Mouse (Mus musculus): ENCODE measurements around the gene Mnt. TPM values are rescaled to one million over a fixed set of nuclear protein-coding genes. Genes with fewer than 3 reads are reported as not detected.
A peak's percentile ranks its signal among the peaks of the same experiment; 100 is the strongest.

The Mnt gene
- polyA plus RNA-seq, 1 experiment from 2014 or later, result 1.5 TPM

DNA sequence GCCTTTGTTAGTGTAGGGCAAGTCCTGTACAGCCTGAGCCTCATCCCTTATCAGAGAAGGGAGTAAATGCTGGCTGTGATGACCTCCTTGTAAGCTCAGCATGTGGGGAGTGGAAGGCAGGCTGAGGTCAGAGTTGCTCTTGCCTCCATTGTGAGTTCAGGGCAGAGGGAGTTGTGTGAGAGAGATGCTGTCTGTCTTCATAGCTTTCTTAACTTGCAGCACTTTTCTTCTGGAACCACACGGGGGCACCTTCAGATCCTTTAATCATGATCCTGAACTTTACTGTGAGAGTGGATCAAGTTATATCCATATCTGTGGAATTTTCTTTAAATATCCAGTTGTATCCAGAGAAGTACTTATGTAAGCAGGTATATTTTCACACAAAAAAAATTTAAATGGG lies 9.3 kb upstream of the Mnt start:
- ATAC-seq (ENCODE audit: low read depth) (no peak), DNase-seq (no peak)
- Histone ChIP-seq H3K9ac (no peak overlapping the region), H3K36me3 (peaks cover 36% of the 10 kb centered on the region), H3K9me3 (replicated peaks) (no peaks in the 10 kb centered on the region), H3K4me2 (no peak overlapping the region), H3K27ac (no peak overlapping the region), H3K4me1 (replicated peaks) (peaks cover 13% of the 10 kb centered on the region), H3K4me3 (replicated peaks) (no peak overlapping the region), H3K27me3 (no peaks in the 10 kb centered on the region)
- WGBS (ENCODE audit: insufficient replicate concordance), result 54% methylated on average over 1 of the region's 1 CpGs

DNA sequence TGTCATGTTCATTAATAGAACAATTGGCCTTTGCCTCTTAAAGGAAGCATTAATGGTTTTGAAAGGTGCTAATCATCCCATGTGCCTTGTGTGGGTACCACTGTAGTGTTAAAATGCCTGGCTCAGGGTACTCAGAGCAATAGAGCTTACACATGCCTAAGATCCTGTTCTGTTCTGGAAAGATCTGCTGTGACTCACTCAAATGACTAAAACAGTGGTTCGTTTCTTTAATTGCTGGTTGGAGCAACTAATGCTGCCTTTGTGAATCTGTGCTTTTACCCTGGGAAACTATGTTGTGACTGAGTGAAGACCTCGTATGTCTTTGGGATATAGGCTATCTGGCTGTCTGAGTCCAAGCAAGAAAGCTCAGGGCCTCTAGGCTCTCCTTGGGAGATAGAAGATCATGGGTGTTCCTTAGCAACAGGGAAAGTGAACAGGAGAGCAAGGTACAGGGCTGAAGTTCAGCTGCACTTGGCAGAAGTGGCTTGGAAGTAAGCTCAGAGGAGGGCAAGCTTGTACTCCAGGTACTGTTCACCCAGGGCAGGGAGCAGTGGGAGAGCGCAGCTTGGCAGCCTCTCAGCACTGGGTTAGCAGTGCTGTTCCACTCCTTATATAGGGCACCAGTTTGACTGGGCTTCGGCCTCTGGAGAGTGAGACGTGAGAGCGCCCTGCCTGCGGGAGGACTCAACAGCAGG lies 7.8 kb upstream of the Mnt start:
- Histone ChIP-seq H3K9ac (no peak overlapping the region), H3K36me3 (peaks cover 22% of the 10 kb centered on the region), H3K4me1 (replicated peaks) (peaks cover 27% of the 10 kb centered on the region), H3K4me2 (no peak overlapping the region), H3K27ac (no peak overlapping the region), H3K9me3 (replicated peaks) (no peaks in the 10 kb centered on the region), H3K27me3 (no peaks in the 10 kb centered on the region), H3K4me3 (replicated peaks) (no peak overlapping the region)
- ATAC-seq (ENCODE audit: low read depth) (no peak), DNase-seq (no peak)
- 83% methylated on average over 7 of the region's 7 CpGs for WGBS (ENCODE audit: insufficient replicate concordance)

DNA sequence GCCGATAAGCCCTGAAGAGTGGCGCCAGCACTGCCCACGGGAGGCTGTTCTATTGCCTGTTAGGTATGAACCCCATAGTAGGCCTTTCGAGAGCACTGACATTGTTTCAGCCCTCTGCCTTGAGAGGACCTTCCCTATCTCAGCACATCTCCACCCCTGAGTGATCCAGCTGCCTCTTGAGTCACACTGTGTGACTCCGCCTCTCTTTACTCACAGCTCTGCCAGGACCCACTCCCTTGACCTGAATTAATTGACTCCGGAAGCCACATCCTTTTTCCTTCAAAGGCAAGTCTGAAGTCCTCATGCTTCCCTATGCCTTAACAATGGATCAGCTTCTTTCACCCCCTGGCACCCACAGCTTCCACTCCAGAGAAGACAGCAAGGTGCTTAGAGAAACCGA lies 4.6 kb upstream of the Mnt start:
- H3K36me3 ChIP-seq, result 0 out of 2 replicates have a peak, but pooled peaks cover 5% of the 10 kb centered on the region
- DNase-seq, result no peak
- no peaks in the 10 kb centered on the region for H3K9me3 ChIP-seq (replicated peaks)
- no peak overlapping the region for H3K9ac ChIP-seq
- peak overlapping the region; percentile 65 for H3K27ac ChIP-seq
- no peak overlapping the region for H3K4me2 ChIP-seq
- ATAC-seq (ENCODE audit: low read depth), result no peak
- H3K27me3 ChIP-seq, result no peaks in the 10 kb centered on the region
- peaks cover 50% of the 10 kb centered on the region for H3K4me1 ChIP-seq (replicated peaks)
- H3K4me3 ChIP-seq (replicated peaks), result no peak overlapping the region
- WGBS (ENCODE audit: insufficient replicate concordance), result 50% methylated on average over 7 of the region's 7 CpGs

DNA sequence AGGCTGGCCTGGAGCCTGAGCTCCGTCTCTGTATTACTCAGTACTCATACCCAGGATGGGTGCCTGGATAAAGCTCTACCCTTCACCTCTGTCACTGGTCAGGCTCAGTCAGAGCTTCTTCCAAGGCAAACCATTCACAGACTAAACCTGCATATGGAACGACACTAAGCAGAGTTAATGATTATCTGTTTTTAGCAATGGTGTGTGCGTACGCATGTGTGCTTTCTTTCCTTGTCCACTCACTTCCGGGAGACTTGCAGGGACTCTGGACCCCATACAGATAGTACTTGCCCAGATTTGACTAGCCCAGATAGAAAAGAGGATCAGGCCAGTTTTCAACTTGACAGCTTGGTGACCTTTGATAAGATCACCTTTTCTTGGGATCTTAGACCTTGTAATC lies 4.0 kb upstream of the Mnt start:
- peaks cover 56% of the 10 kb centered on the region for H3K4me1 ChIP-seq (replicated peaks)
- no peaks in the 10 kb centered on the region for H3K9me3 ChIP-seq (replicated peaks)
- 63% methylated on average over 5 of the region's 5 CpGs for WGBS (ENCODE audit: insufficient replicate concordance)
- no peak overlapping the region for H3K9ac ChIP-seq
- H3K27me3 ChIP-seq, result no peaks in the 10 kb centered on the region
- H3K4me2 ChIP-seq, result no peak overlapping the region
- 0 out of 2 replicates have a peak, but pooled peaks cover 5% of the 10 kb centered on the region for H3K36me3 ChIP-seq
- H3K27ac ChIP-seq, result peak overlapping the region; percentile 65; the same call in 1 of the 2 replicates
- H3K4me3 ChIP-seq (replicated peaks), result no peak overlapping the region
- ATAC-seq (ENCODE audit: low read depth) (no peak), DNase-seq (no peak)

DNA sequence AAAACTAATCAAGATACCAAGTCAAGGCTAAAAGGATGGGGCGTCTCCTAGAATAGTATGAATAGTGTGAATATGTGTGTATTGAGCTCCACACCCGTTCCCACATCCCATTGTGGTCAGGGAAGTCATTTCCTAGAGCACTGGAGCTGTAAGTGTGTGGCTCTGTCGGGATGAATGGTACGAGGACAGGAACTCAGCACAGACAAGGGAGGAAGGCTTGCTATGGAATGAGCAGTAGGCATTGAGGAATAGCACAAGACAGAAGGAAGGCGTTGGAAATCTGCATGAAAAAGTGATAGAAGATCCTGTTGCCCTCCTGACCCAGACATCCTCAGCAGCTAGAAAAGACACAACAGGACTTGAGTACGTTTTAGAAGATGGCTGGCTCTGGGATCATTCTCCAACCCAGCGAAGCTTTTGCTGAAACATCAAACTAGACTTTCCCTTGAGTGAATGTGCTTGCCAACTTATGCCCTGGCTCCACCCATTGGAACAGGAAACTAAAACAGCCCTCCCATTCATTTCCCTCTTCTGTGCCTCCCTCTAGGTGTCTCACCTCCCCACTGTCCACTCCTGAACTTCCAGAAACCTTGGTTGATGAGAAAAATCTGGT lies 2.8 kb upstream of the Mnt start:
- no peak for ATAC-seq (ENCODE audit: low read depth)
- WGBS (ENCODE audit: insufficient replicate concordance), result 48% methylated on average over 7 of the region's 7 CpGs
- peaks cover 63% of the 10 kb centered on the region for H3K4me1 ChIP-seq (replicated peaks)
- no peak for DNase-seq
- H3K4me3 ChIP-seq (replicated peaks), result no peak overlapping the region
- no peaks in the 10 kb centered on the region for H3K27me3 ChIP-seq
- peak overlapping the region; percentile 96 for H3K27ac ChIP-seq
- H3K4me2 ChIP-seq, result 0 out of 2 replicates have a peak overlapping the region, but pooled peaks have one; percentile 100
- H3K9ac ChIP-seq, result no peak overlapping the region
- no peaks in the 10 kb centered on the region for H3K9me3 ChIP-seq (replicated peaks)
- 0 out of 2 replicates have a peak, but pooled peaks cover 5% of the 10 kb centered on the region for H3K36me3 ChIP-seq

DNA sequence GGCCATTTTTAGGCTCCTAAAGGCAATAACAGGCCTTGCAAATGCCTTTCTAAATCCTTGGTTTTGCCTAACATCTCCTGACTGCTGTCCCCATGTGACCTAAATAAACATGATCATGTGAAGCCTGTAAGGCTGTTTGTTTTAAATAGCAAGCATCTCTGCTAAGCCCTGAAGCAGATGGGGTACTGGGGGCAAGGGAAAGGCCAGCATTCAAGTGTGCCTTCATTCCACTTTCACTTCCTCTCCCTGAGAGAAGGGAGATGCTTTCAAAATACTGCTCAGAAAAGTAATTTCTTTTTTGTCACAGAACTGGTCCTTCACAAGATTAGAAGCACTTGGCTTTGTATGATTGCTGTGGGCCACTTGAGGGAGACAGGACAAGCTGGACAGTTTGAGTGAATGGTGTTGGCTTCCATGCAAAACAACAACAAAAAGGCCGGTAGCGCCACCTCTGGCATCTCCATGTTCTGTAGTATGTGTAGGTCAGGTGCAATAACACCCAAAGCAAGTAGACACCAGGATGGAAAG lies 2.3 kb upstream of the Mnt start:
- 0 out of 2 replicates have a peak, but pooled peaks cover 5% of the 10 kb centered on the region for H3K36me3 ChIP-seq
- no peak for ATAC-seq (ENCODE audit: low read depth)
- peak overlapping the region; percentile 96 for H3K27ac ChIP-seq
- DNase-seq, result no peak
- peaks cover 68% of the 10 kb centered on the region for H3K4me1 ChIP-seq (replicated peaks)
- 48% methylated on average over 2 of the region's 2 CpGs for WGBS (ENCODE audit: insufficient replicate concordance)
- peak overlapping the region; percentile 100 for H3K4me2 ChIP-seq
- H3K9me3 ChIP-seq (replicated peaks), result no peaks in the 10 kb centered on the region
- no peaks in the 10 kb centered on the region for H3K27me3 ChIP-seq
- no peak overlapping the region for H3K9ac ChIP-seq
- H3K4me3 ChIP-seq (replicated peaks), result no peak overlapping the region; the same call in 1 of the 2 replicates

DNA sequence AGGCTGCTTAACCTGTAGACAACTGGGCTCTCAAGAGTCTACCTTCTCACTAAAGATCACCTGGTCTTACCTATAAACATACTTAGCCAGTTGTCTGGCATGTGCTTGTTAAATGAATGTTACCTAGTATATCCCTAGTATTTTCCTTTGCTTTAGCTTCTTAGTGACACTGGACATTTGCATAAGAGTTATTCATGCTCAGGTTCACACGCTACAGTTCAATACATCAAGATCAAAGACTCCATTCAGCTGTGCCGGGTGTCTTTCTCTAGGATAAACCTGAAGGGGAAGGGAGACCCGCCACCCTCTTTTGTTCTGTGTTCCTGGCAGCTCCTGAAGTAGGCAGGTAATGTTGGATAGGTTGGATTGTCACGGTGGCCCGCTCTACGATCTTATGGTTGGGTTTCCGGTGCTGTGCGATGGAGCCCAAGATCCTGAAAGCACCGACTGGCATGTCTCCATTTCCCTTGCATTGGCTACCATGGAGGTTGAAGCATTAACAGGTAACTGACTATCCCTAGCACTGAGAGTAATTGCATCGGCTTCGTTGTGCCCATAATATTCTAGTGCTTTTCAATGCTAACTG lies 1.7 kb upstream of the Mnt start:
- Histone ChIP-seq H3K9ac (peak overlapping the region; percentile 90), H3K36me3 (0 out of 2 replicates have a peak, but pooled peaks cover 5% of the 10 kb centered on the region)

DNA sequence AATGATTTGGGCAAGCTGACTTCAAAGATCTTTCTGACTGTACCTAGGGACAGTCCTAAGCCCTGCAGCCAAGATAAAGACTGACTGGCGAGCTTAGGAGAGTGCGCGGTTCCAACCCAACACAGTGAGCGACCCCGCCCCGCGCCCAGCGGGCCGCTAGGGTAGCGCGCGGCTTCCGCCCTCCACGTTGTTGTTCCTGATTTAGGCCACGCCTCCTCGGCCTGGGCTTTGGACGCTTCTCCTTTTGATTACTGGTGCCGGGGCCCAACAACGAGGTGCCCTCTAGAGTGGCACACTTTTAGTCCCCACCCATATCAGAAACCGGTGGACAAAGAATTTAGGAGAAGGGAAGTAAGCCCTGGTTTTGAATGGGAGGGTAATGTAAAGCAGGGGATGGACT lies 908 bp upstream of the Mnt start:
- H3K27me3 ChIP-seq, result no peaks in the 10 kb centered on the region

More for the DNA sequence above, 1.7 kb upstream of the Mnt start:
- H3K4me2 ChIP-seq, result peak overlapping the region; percentile 100
- peaks cover 74% of the 10 kb centered on the region for H3K4me1 ChIP-seq (replicated peaks)
- H3K9me3 ChIP-seq (replicated peaks), result no peaks in the 10 kb centered on the region
- WGBS (ENCODE audit: insufficient replicate concordance), result 24% methylated on average over 11 of the region's 11 CpGs
- DNase-seq, result no peak
- no peaks in the 10 kb centered on the region for H3K27me3 ChIP-seq
- no peak for ATAC-seq (ENCODE audit: low read depth)
- H3K4me3 ChIP-seq (replicated peaks), result peak overlapping the region; percentile 76
- peak overlapping the region; percentile 96 for H3K27ac ChIP-seq

DNA sequence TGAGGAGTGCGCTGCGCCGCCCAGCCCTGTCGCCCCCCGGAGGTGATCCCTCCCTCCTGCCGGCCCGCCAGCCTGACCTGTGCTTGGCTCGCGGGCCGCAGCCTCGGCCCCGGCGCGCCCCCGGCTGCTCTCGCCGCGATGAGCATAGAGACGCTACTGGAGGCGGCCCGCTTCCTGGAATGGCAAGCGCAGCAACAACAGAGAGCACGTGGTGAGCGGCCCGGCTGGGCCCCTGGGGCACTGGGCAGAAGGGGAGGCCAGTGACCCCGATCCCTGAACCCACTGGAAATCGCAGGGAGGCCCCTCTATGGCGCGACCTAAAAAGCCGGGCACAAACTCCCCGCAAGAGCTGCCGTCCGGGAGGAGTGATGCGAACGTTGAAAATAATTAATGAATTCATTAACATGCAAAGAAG lies 478 bp downstream of the Mnt start:
- Histone ChIP-seq H3K9me3 (replicated peaks) (no peaks in the 10 kb centered on the region), H3K4me1 (replicated peaks) (peaks cover 85% of the 10 kb centered on the region), H3K4me3 (replicated peaks) (peak overlapping the region; percentile 76), H3K27ac (peak overlapping the region; percentile 96), H3K27me3 (no peaks in the 10 kb centered on the region), H3K9ac (peak overlapping the region; percentile 90), H3K36me3 (no peaks in the 10 kb centered on the region), H3K4me2 (peak overlapping the region; percentile 100)
- WGBS (ENCODE audit: insufficient replicate concordance), result under 1% methylated on average over 35 of the region's 35 CpGs
- ATAC-seq (ENCODE audit: low read depth) (no peak), DNase-seq (peak; percentile 52)

More for the DNA sequence above, 908 bp upstream of the Mnt start:
- Histone ChIP-seq H3K9me3 (replicated peaks) (no peaks in the 10 kb centered on the region), H3K27ac (peak overlapping the region; percentile 96), H3K9ac (peak overlapping the region; percentile 90), H3K4me1 (replicated peaks) (peaks cover 82% of the 10 kb centered on the region), H3K4me3 (replicated peaks) (peak overlapping the region; percentile 76), H3K4me2 (peak overlapping the region; percentile 100), H3K36me3 (no peaks in the 10 kb centered on the region)
- peak; percentile 82 for DNase-seq
- 0% methylated on average over 20 of the region's 20 CpGs for WGBS (ENCODE audit: insufficient replicate concordance)
- peak; percentile 47 for ATAC-seq (ENCODE audit: low read depth)

DNA sequence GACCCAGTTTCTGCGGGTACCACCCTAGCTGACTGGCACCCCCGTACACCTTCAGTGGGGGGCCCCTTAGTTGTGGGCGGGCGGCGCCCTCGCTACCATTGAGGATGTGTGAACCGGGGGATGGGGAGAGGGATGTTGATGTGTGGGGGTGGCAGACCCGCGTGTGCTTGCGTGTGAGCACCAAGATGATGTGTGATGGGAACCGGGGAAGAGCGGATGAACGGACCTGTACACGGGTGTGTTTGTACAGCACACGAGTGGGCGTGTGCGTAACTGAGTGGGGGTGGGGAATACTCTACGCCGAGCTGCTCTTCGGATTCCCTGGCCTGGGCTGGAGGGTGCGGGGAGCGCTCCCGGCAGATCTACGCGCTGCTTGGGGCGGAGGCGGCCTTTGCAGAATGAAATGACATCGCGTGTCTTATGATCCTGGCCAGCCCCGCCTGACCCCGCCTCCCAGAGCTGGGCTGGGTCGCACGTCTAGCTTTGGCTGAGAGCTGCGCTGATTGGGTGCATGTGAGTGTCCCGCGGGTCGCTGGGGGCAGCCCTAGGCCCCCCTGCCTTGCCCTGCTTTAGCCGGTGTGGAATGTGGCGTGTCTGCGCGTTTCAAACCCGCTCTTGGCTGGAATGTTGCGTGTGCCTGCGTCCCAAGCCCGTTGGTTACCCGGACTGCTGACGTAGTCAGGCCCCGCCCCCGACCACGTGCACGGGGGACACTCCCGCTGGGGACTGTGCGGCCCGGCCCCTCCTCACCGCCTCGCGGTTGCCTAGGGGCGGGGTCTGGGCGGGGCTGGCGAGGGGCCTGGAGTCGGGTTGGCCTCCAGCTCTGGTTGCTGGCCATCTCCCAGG lies 1.1 kb downstream of the Mnt start:
- DNase-seq, result peak; percentile 98
- H3K27ac ChIP-seq, result peak overlapping the region; percentile 96

More for the DNA sequence above, 1.1 kb downstream of the Mnt start:
- under 1% methylated on average over 61 of the region's 61 CpGs for WGBS (ENCODE audit: insufficient replicate concordance)
- H3K4me2 ChIP-seq, result peak overlapping the region; percentile 100
- H3K36me3 ChIP-seq, result no peaks in the 10 kb centered on the region; the same call in 1 of the 2 replicates
- no peaks in the 10 kb centered on the region for H3K9me3 ChIP-seq (replicated peaks)
- H3K9ac ChIP-seq, result peak overlapping the region; percentile 90
- H3K4me3 ChIP-seq (replicated peaks), result peak overlapping the region; percentile 76
- ATAC-seq (ENCODE audit: low read depth), result peak; percentile 81
- no peaks in the 10 kb centered on the region for H3K27me3 ChIP-seq
- peaks cover 85% of the 10 kb centered on the region for H3K4me1 ChIP-seq (replicated peaks)
